Mouse (Mus musculus): ENCODE results near the gene Mark3. TPM values are rescaled to one million over a fixed set of nuclear protein-coding genes. Genes with fewer than 3 reads are reported as not detected.

The Mark3 gene
- total and polyA plus RNA-seq, 3 experiments = 23.3 to 223 (median 142) TPM

DNA sequence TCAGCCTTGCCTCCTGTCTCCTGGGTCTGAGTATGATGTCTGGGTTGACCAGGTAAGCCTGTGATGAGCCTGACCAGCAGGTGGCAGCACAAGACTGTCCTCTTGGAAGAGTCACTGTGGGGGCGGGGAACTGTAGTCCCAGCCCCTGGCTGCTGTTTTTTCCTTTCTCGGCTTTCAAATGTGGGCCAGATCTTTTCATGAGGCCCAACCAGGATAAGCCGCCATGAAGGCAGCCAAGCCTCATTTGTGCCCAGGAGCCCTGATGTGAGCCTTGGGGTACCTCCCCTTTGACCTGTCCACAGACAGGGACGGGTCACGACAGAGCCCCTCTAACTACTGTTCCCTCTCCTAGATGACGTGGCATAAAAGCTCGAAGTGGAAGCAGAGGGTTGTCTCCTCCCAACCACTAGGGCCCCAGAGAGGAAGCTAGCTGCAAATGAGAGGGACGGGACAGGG is 94.2 kb downstream of the Mark3 start:
- ATAC-seq (ENCODE audit: extremely low read depth, insufficient number of reproducible peaks, low FRiP score, poor library complexity, severe bottlenecking) = peak; percentile 72

GRCm38 (mm10) chr12:111669000-111669788 is 94.9 kb downstream of the Mark3 start:
- DNase-seq (ENCODE audit: low spot score) (peak; percentile 51), ATAC-seq (ENCODE audit: extremely low read depth, insufficient number of reproducible peaks, low FRiP score, poor library complexity, severe bottlenecking) (no peak)
- peaks cover 23% of the 10 kb centered on the region for H3K36me3 ChIP-seq (replicated peaks)
- peaks cover 18% of the 10 kb centered on the region for H3K4me1 ChIP-seq (ENCODE audit: insufficient read depth, low read depth, low read length)
- H3K9me3 ChIP-seq (replicated peaks) = peaks cover 19% of the 10 kb centered on the region
- peak overlapping the region; percentile 63; the same call in 1 of the 2 replicates for H3K4me3 ChIP-seq (ENCODE audit: low read depth, low read length)
- TF ChIP-seq GATA2 (IDR thresholded peaks at IDR 0.05; ENCODE audit: borderline replicate concordance, low read depth, low read length) (no peak), TAL1 (conservative IDR thresholded peaks at IDR 0.05; ENCODE audit: low read depth, low read length) (no peak), GATA1 (IDR thresholded peaks at IDR 0.05; ENCODE audit: borderline replicate concordance, low read length) (no peak), POLR2AphosphoS5 (IDR thresholded peaks at IDR 0.05; ENCODE audit: insufficient replicate concordance, low read depth, low read length) (no peak), CTCF (IDR thresholded peaks at IDR 0.05; ENCODE audit: low read depth, low read length) (no peak)
- H3K27me3 ChIP-seq (ENCODE audit: insufficient read depth, low read length) = peaks cover 47% of the 10 kb centered on the region

More for the DNA sequence above, 94.2 kb downstream of the Mark3 start:
- Histone ChIP-seq H3K4me1 (ENCODE audit: insufficient read depth, low read depth, low read length) (peaks cover 25% of the 10 kb centered on the region), H3K36me3 (replicated peaks) (peaks cover 30% of the 10 kb centered on the region), H3K4me3 (ENCODE audit: low read depth, low read length) (peak overlapping the region; percentile 63; the same call in 1 of the 2 replicates), H3K9me3 (replicated peaks) (peaks cover 19% of the 10 kb centered on the region), H3K27me3 (ENCODE audit: insufficient read depth, low read length) (peaks cover 40% of the 10 kb centered on the region)
- TF ChIP-seq CTCF (IDR thresholded peaks at IDR 0.05; ENCODE audit: low read depth, low read length) = peak; percentile 89
- TF ChIP-seq GATA2 (IDR thresholded peaks at IDR 0.05; ENCODE audit: borderline replicate concordance, low read depth, low read length) = no peak
- DNase-seq (ENCODE audit: low spot score) = peak; percentile 98

- peaks cover 19% of the 10 kb centered on the region for H3K4me1 ChIP-seq (ENCODE audit: insufficient read depth, low read depth, low read length)
- H3K9me3 ChIP-seq (replicated peaks) = peaks cover 19% of the 10 kb centered on the region
- H3K4me3 ChIP-seq (ENCODE audit: low read depth, low read length) = no peak overlapping the region
- peaks cover 18% of the 10 kb centered on the region for H3K36me3 ChIP-seq (replicated peaks)
- DNase-seq (ENCODE audit: low spot score) (no peak), ATAC-seq (ENCODE audit: extremely low read depth, insufficient number of reproducible peaks, low FRiP score, poor library complexity, severe bottlenecking) (no peak)
- no peak for TF ChIP-seq POLR2AphosphoS5 (IDR thresholded peaks at IDR 0.05; ENCODE audit: insufficient replicate concordance, low read depth, low read length)
- no peak for TF ChIP-seq CTCF (IDR thresholded peaks at IDR 0.05; ENCODE audit: low read depth, low read length)
- TF ChIP-seq GATA2 (IDR thresholded peaks at IDR 0.05; ENCODE audit: borderline replicate concordance, low read depth, low read length) = no peak
- H3K27me3 ChIP-seq (ENCODE audit: insufficient read depth, low read length) = peaks cover 48% of the 10 kb centered on the region
Measured at GRCm38 (mm10) chr12:111669961-111670360, 95.6 kb downstream of the Mark3 start.

- no peak for ATAC-seq (ENCODE audit: extremely low read depth, insufficient number of reproducible peaks, low FRiP score, poor library complexity, severe bottlenecking)
Measured at GRCm38 (mm10) chr12:111670371-111670971, 96.1 kb downstream of the Mark3 start.

GRCm38 (mm10) chr12:111670976-111671375 is 96.7 kb downstream of the Mark3 start:
- ATAC-seq (ENCODE audit: extremely low read depth, insufficient number of reproducible peaks, low FRiP score, poor library complexity, severe bottlenecking) (no peak), DNase-seq (ENCODE audit: low spot score) (no peak)
- H3K36me3 ChIP-seq (replicated peaks) = peaks cover 10% of the 10 kb centered on the region
- H3K4me3 ChIP-seq (ENCODE audit: low read depth, low read length) = no peak overlapping the region
- peaks cover 54% of the 10 kb centered on the region for H3K27me3 ChIP-seq (ENCODE audit: insufficient read depth, low read length)
- TF ChIP-seq POLR2AphosphoS5 (IDR thresholded peaks at IDR 0.05; ENCODE audit: insufficient replicate concordance, low read depth, low read length) = no peak
- peaks cover 28% of the 10 kb centered on the region for H3K4me1 ChIP-seq (ENCODE audit: insufficient read depth, low read depth, low read length)
- H3K9me3 ChIP-seq (replicated peaks) = peaks cover 19% of the 10 kb centered on the region

More at GRCm38 (mm10) chr12:111670371-111670971, 96.1 kb downstream of the Mark3 start:
- no peak overlapping the region for H3K4me3 ChIP-seq (ENCODE audit: low read depth, low read length)
- H3K4me1 ChIP-seq (ENCODE audit: insufficient read depth, low read depth, low read length) = peaks cover 24% of the 10 kb centered on the region
- no peak for TF ChIP-seq TAL1 (conservative IDR thresholded peaks at IDR 0.05; ENCODE audit: low read depth, low read length)
- no peak for TF ChIP-seq GATA2 (IDR thresholded peaks at IDR 0.05; ENCODE audit: borderline replicate concordance, low read depth, low read length)
- TF ChIP-seq GATA1 (IDR thresholded peaks at IDR 0.05; ENCODE audit: borderline replicate concordance, low read length) = no peak
- TF ChIP-seq POLR2AphosphoS5 (IDR thresholded peaks at IDR 0.05; ENCODE audit: insufficient replicate concordance, low read depth, low read length) = no peak
- TF ChIP-seq CTCF (IDR thresholded peaks at IDR 0.05; ENCODE audit: low read depth, low read length) = no peak
- peaks cover 19% of the 10 kb centered on the region for H3K9me3 ChIP-seq (replicated peaks)
- no peak for DNase-seq (ENCODE audit: low spot score)
- H3K36me3 ChIP-seq (replicated peaks) = peaks cover 13% of the 10 kb centered on the region
- peaks cover 52% of the 10 kb centered on the region for H3K27me3 ChIP-seq (ENCODE audit: insufficient read depth, low read length)

- DNase-seq (ENCODE audit: low spot score) (no peak), ATAC-seq (ENCODE audit: extremely low read depth, insufficient number of reproducible peaks, low FRiP score, poor library complexity, severe bottlenecking) (no peak)
- Histone ChIP-seq H3K9me3 (replicated peaks) (peaks cover 19% of the 10 kb centered on the region), H3K4me1 (ENCODE audit: insufficient read depth, low read depth, low read length) (peaks cover 32% of the 10 kb centered on the region), H3K27me3 (ENCODE audit: insufficient read depth, low read length) (peaks cover 54% of the 10 kb centered on the region), H3K36me3 (replicated peaks) (peaks cover 8% of the 10 kb centered on the region), H3K4me3 (ENCODE audit: low read depth, low read length) (no peak overlapping the region)
- TF ChIP-seq GATA2 (IDR thresholded peaks at IDR 0.05; ENCODE audit: borderline replicate concordance, low read depth, low read length) = no peak
- no peak for TF ChIP-seq GATA1 (IDR thresholded peaks at IDR 0.05; ENCODE audit: borderline replicate concordance, low read length)
- TF ChIP-seq TAL1 (conservative IDR thresholded peaks at IDR 0.05; ENCODE audit: low read depth, low read length) = no peak
- TF ChIP-seq CTCF (IDR thresholded peaks at IDR 0.05; ENCODE audit: low read depth, low read length) = no peak
- no peak for TF ChIP-seq POLR2AphosphoS5 (IDR thresholded peaks at IDR 0.05; ENCODE audit: insufficient replicate concordance, low read depth, low read length)
Measured at GRCm38 (mm10) chr12:111671431-111671902, 97.1 kb downstream of the Mark3 start.
